Mouse (Mus musculus): Measurements from ENCODE around the gene Brix1. TPM values are rescaled to one million over a fixed set of nuclear protein-coding genes. Genes with fewer than 3 reads are reported as not detected.

Brix1 gene
- total RNA-seq, 2 experiments from 2014 or later, result 23.9 to 24.7 TPM

- DNase-seq (ENCODE audit: extremely low spot score in 1 of 2, low spot score in 1 of 2), result no peak
Observed at GRCm38 (mm10) chr15:10463555-10463954, 22.2 kb downstream of the Brix1 start.

- no peak for DNase-seq (ENCODE audit: extremely low spot score in 1 of 2, low spot score in 1 of 2)
Observed at GRCm38 (mm10) chr15:10460986-10461385, 24.8 kb downstream of the Brix1 start.

GRCm38 (mm10) chr15:10447102-10447501 lies 38.6 kb downstream of the Brix1 start:
- DNase-seq (ENCODE audit: extremely low spot score in 1 of 2, low spot score in 1 of 2), result no peak

- no peak for DNase-seq (ENCODE audit: extremely low spot score in 1 of 2, low spot score in 1 of 2)
Observed at GRCm38 (mm10) chr15:10442275-10442674, 43.5 kb downstream of the Brix1 start.

- DNase-seq (ENCODE audit: extremely low spot score in 1 of 2, low spot score in 1 of 2), result no peak
Observed at GRCm38 (mm10) chr15:10441493-10441892, 44.3 kb downstream of the Brix1 start.

- no peak for DNase-seq (ENCODE audit: extremely low spot score in 1 of 2, low spot score in 1 of 2)
Observed at GRCm38 (mm10) chr15:10439963-10440362, 45.8 kb downstream of the Brix1 start.

- DNase-seq (ENCODE audit: extremely low spot score in 1 of 2, low spot score in 1 of 2), result no peak
Observed at GRCm38 (mm10) chr15:10436893-10437292, 48.9 kb downstream of the Brix1 start.

GRCm38 (mm10) chr15:10426545-10427266 lies 59.0 kb downstream of the Brix1 start:
- DNase-seq (ENCODE audit: extremely low spot score in 1 of 2, low spot score in 1 of 2), result no peak

- DNase-seq (ENCODE audit: extremely low spot score in 1 of 2, low spot score in 1 of 2), result no peak
Observed at GRCm38 (mm10) chr15:10426124-10426523, 59.6 kb downstream of the Brix1 start.

Other genes with a start within 250 kb of the Brix1 start
- gene Gm21973, start 160.6 kb downstream of the Brix1 start, total RNA-seq (2021), result not detected
- not detected for gene Agxt2, start 127.4 kb downstream of the Brix1 start, total RNA-seq (2021)
- 10 to 100 TPM; 21.1 to 23.8 TPM for gene Dnajc21, start 15.4 kb downstream of the Brix1 start, total RNA-seq (2021)
- 10 to 100 TPM; 13.6 to 14.6 TPM for gene Rad1, start 71 bp upstream of the Brix1 start, total RNA-seq (2021)
- not detected for gene Ttc23l, start 72.7 kb upstream of the Brix1 start, total RNA-seq (2021)
- 1 to 10 TPM; 5.0 to 5.8 TPM for gene Rai14, start 228.7 kb upstream of the Brix1 start, total RNA-seq (2021)